Mouse (Mus musculus) T-cell, adult 66 days (primary cell): ENCODE measurements around the gene Cenpm. TPM values are rescaled to one million over a fixed set of nuclear protein-coding genes. Genes with fewer than 3 reads are reported as not detected.

ENCODE experiments used
- total RNA-seq, 2 experiments: library from RNA; stranded (reverse); gene quantifications; 3 replicates in 1 of 2; 4 replicates in 1 of 2; pipeline ENCODE4 v1.2.4; 2023

Cenpm gene
- total RNA-seq = 1 to 10 TPM; 1.9 to 2.0 TPM

GRCm38 (mm10) chr15:82244115-82244804 is at the start of gene Cenpm:
Gene Cenpm (minus strand): TSS chr15:82244748.

GRCm38 (mm10) chr15:82274593-82274926 is 30.0 kb upstream of the Cenpm start, which contains the start of gene Sept3:
Gene Sept3 (plus strand): TSS chr15:82274893.

GRCm38 (mm10) chr15:82252097-82252496 is 7.5 kb upstream of the Cenpm start, which contains the start of gene 1500009C09Rik:
Gene 1500009C09Rik (plus strand): TSS chr15:82252397.

GRCm38 (mm10) chr15:82223657-82224601 is 20.6 kb downstream of the Cenpm start, which contains the start of gene Tnfrsf13c:
Gene Tnfrsf13c (minus strand): TSS chr15:82224369.

GRCm38 (mm10) chr15:82212752-82213063 is 31.8 kb downstream of the Cenpm start, which contains the start of gene Shisa8:
Gene Shisa8 (minus strand): TSS chr15:82212815.

Other genes starting within 250 kb of the Cenpm start
- 10 to 100 TPM; 24.7 to 25.5 TPM for gene Desi1, start 210.9 kb downstream of the Cenpm start, total RNA-seq
- gene Snu13, start 197.2 kb downstream of the Cenpm start, total RNA-seq = 100 to 1,000 TPM; 106 to 113 TPM
- gene 4930407I10Rik, start 185.6 kb downstream of the Cenpm start, total RNA-seq = not detected
- not detected for gene Mei1, start 174.8 kb downstream of the Cenpm start, total RNA-seq
- gene Ccdc134, start 116.8 kb downstream of the Cenpm start, total RNA-seq = 10 to 100 TPM; 33.9 to 38.6 TPM
- gene Srebf2, start 97.6 kb downstream of the Cenpm start, total RNA-seq = 100 to 1,000 TPM; 179 to 196 TPM
- not detected for gene Shisa8, start 31.9 kb downstream of the Cenpm start, total RNA-seq
- gene Tnfrsf13c, start 20.4 kb downstream of the Cenpm start, total RNA-seq = 1 to 10 TPM; 1.0 to 3.4 TPM
- gene 1500009C09Rik, start 7.6 kb upstream of the Cenpm start, total RNA-seq = not detected
- not detected for gene Sept3, start 30.1 kb upstream of the Cenpm start, total RNA-seq
- not detected for gene Wbp2nl, start 54.2 kb upstream of the Cenpm start, total RNA-seq
- 10 to 100 TPM; 40.7 to 43.9 TPM for gene Naga, start 94.2 kb upstream of the Cenpm start, total RNA-seq
- 1 to 10 TPM in 1 of 2 experiments, under 1 TPM in 1; 0.95 to 2.1 TPM for gene Pheta2, start 94.2 kb upstream of the Cenpm start, total RNA-seq
- gene Smdt1, start 94.2 kb upstream of the Cenpm start, total RNA-seq = 10 to 100 TPM; 78.7 to 89.7 TPM
- 100 to 1,000 TPM; 114 to 124 TPM for gene Ndufa6, start 109.6 kb upstream of the Cenpm start, total RNA-seq
- 1 to 10 TPM; 5.5 to 8.0 TPM for gene Cyp2d22, start 135.5 kb upstream of the Cenpm start, total RNA-seq
- not detected for gene Cyp2d11, start 149.3 kb upstream of the Cenpm start, total RNA-seq
- gene Cyp2d10, start 162.4 kb upstream of the Cenpm start, total RNA-seq = not detected
- not detected for gene Cyp2d9, start 188.7 kb upstream of the Cenpm start, total RNA-seq